8 mouse cellular contexts compared by ENCODE assay signal in genomic region chr8:126593889-126594480, GRCm38 (mm10). TPM values are rescaled to one million over a fixed set of nuclear protein-coding genes. Genes with fewer than 3 reads are reported as not detected.
DNase-seq lines count a peak whose midpoint lies in the region; ATAC-seq and TF ChIP-seq lines count a peak whose summit lies in the region.

Irf2bp2 (minus strand) TSS chr8:126593986.

- TF ChIP-seq EP300 in heart, adult 2 months (IDR thresholded peaks at IDR 0.05; ENCODE audit: insufficient read depth, low read depth, low read length), result peak; percentile 63; the same call in 1 of the 2 replicates

- TF ChIP-seq CTCF in heart, adult 2 months (IDR thresholded peaks at IDR 0.05), result no peak

- TF ChIP-seq POLR2A in heart, adult 2 months (IDR thresholded peaks at IDR 0.05; ENCODE audit: insufficient read depth, low read depth, low read length), result peak; percentile 92

- peaks cover 50% of the 10 kb centered on the region for H3K4me1 ChIP-seq in embryonic facial prominence, embryonic 13.5 days
- H3K4me1 ChIP-seq in heart, adult 2 months (ENCODE audit: control insufficient read depth, insufficient read depth, low read length), result peaks cover 13% of the 10 kb centered on the region

- H3K4me2 ChIP-seq in embryonic facial prominence, embryonic 13.5 days, result peak within 1 kb of the TSS; percentile 90

- WGBS in embryonic facial prominence, embryonic 13.5 days, result under 1% methylated on average over 50 of the region's 56 CpGs
- under 1% methylated on average over 48 of the region's 56 CpGs for WGBS in heart, adult 2 months

- H3K27ac ChIP-seq in embryonic facial prominence, embryonic 13.5 days, result peak within 1 kb of the TSS; percentile 99
- H3K27ac ChIP-seq in heart, adult 2 months, result peak within 1 kb of the TSS; percentile 99

- peak within 1 kb of the TSS; percentile 100 for H3K9ac ChIP-seq in embryonic facial prominence, embryonic 13.5 days
- H3K9ac ChIP-seq in heart, adult 2 months (ENCODE audit: low read depth, low read length), result peak within 1 kb of the TSS; percentile 100

- peak within 1 kb of the TSS; percentile 100 for H3K4me3 ChIP-seq in embryonic facial prominence, embryonic 13.5 days
- H3K4me3 ChIP-seq in heart, adult 2 months, result peak within 1 kb of the TSS; percentile 91

- intact Hi-C loops in heart, adult 2 months (cut with DNase I), result loop anchor here (1.0 to 2.0 kb wide), 3 partner anchors 142 to 245 kb away; no protein-coding TSS in a partner anchor

- no peaks in the 10 kb centered on the region for H3K27me3 ChIP-seq in embryonic facial prominence, embryonic 13.5 days
- no peaks in the 10 kb centered on the region for H3K27me3 ChIP-seq in heart, adult 2 months (ENCODE audit: control insufficient read depth, insufficient read depth, low read length)

- DNase-seq in 3T3-L1 (ENCODE audit: low read depth, low spot score) (peak; percentile 83), liver (peak; percentile 90)
- peak; percentile 92 to 94 for DNase-seq in adrenal gland, postnatal 36 days
- DNase-seq in heart, adult 2 months, result peak; percentile 92 to 94
- peak; percentile 88 for DNase-seq in kidney, adult 8-10 months
- peak; percentile 86 to 92 for DNase-seq in spleen, postnatal 4 days (ENCODE audit: low spot score in 2 of 2)

- H3K79me2 ChIP-seq in heart, adult 2 months (replicated peaks; ENCODE audit: control insufficient read depth, insufficient read depth, low read length), result peaks cover 12% of the 10 kb centered on the region

- H3K36me3 ChIP-seq in embryonic facial prominence, embryonic 13.5 days, result peaks cover 23% of the 10 kb centered on the region
- H3K36me3 ChIP-seq in heart, adult 2 months (ENCODE audit: control insufficient read depth, insufficient read depth, low read length), result no peaks in the 10 kb centered on the region

- ATAC-seq in embryonic facial prominence, embryonic 13.5 days (ENCODE audit: insufficient number of reproducible peaks, insufficient read depth, low FRiP score, low TSS enrichment, low read depth), result peak; percentile 79
- 0 out of 2 replicates have a peak, but pooled peaks have one; percentile 7 for ATAC-seq in monocyte, adult 5-6 weeks (replicated peaks; ENCODE audit: insufficient number of reproducible peaks, low FRiP score, low TSS enrichment, poor library complexity, severe bottlenecking)

- no peaks in the 10 kb centered on the region for H3K9me3 ChIP-seq in embryonic facial prominence, embryonic 13.5 days

RNA-seq across cellular contexts. Expression of gene Irf2bp2, which starts in this region (rescaled TPM):
- total RNA-seq in adrenal gland, postnatal 36 days (2021), result 100 to 1,000 TPM in 1 of 2 experiments, 10 to 100 TPM in 1; 89.7 to 114 TPM
- polyA plus RNA-seq in embryonic facial prominence, embryonic 13.5 days (2015; fragmentation: Nextera tagmentation; extraction: Ambion mirVana), result 11.1 and 13.5 TPM in 2 replicates
- total RNA-seq in heart, adult 2 months (2021), result 100 to 1,000 TPM in 1 of 2 experiments, 10 to 100 TPM in 1; 56.3 to 132 TPM
- polyA plus RNA-seq in heart, adult 2 months (2012; rRNA removed), result 33.8 and 37.3 TPM in 2 replicates
- total RNA-seq in monocyte, adult 5-6 weeks (2017), result 41.2 to 53.3 TPM (median 48.5 TPM) in 3 replicates

Comparison
In these comparisons a context has a peak if more than half of its experiments do, and no peak if none do; other contexts are left out.
1. Peak in every context shown above with its lines: DNase-seq, ATAC-seq, H3K4me3 ChIP-seq and H3K27ac ChIP-seq.